27 mouse cellular contexts compared by ENCODE assay signal in genomic region chr10:123383277-123383676, GRCm38 (mm10).
DNase-seq lines count a peak whose midpoint lies in the region; ATAC-seq lines count a peak whose summit lies in the region.
"Had no signal": no experiment of that assay in that cellular context is flagged by ENCODE, and none has a peak within 500 bp of the region (broad histone marks: within the 10 kb centered on the region; RNA-seq: fewer than 3 reads in every experiment).

No protein-coding gene starts in this region.

- H3K36me3 ChIP-seq in forebrain, embryonic 11.5 days (ENCODE audit: control insufficient read depth, insufficient read depth, low read length), result no peaks in the 10 kb centered on the region
- H3K36me3 ChIP-seq in forebrain, embryonic 10.5 days (replicated peaks), result no peaks in the 10 kb centered on the region
- no peaks in the 10 kb centered on the region for H3K36me3 ChIP-seq in midbrain, embryonic 11.5 days (ENCODE audit: control insufficient read depth, insufficient read depth, low read length)
- H3K36me3 ChIP-seq in midbrain, embryonic 14.5 days (ENCODE audit: control insufficient read depth, insufficient read depth, low read length), result no peaks in the 10 kb centered on the region
- H3K36me3 ChIP-seq in forebrain, embryonic 14.5 days (ENCODE audit: control insufficient read depth, insufficient read depth, low read length), result no peaks in the 10 kb centered on the region
- H3K36me3 ChIP-seq in forebrain, embryonic 16.5 days (ENCODE audit: control insufficient read depth, insufficient read depth), result no peaks in the 10 kb centered on the region
- H3K36me3 ChIP-seq: embryonic facial prominence, embryonic 13.5 days; embryonic facial prominence, embryonic 15.5 days; G1E had no signal

- no peaks in the 10 kb centered on the region for H3K27me3 ChIP-seq in forebrain, embryonic 11.5 days (ENCODE audit: control insufficient read depth, insufficient read depth, low read length)
- no peaks in the 10 kb centered on the region for H3K27me3 ChIP-seq in forebrain, embryonic 10.5 days (ENCODE audit: poor library complexity, severe bottlenecking)
- H3K27me3 ChIP-seq in midbrain, embryonic 11.5 days (ENCODE audit: control insufficient read depth, insufficient read depth, low read length), result no peaks in the 10 kb centered on the region
- H3K27me3 ChIP-seq in midbrain, embryonic 14.5 days (ENCODE audit: control insufficient read depth, insufficient read depth, low read length), result no peaks in the 10 kb centered on the region
- H3K27me3 ChIP-seq in forebrain, embryonic 14.5 days (replicated peaks; ENCODE audit: control insufficient read depth, insufficient read depth, low read length), result no peaks in the 10 kb centered on the region
- H3K27me3 ChIP-seq in forebrain, embryonic 16.5 days (replicated peaks; ENCODE audit: control insufficient read depth, insufficient read depth, low read length), result no peaks in the 10 kb centered on the region
- H3K27me3 ChIP-seq: CH12.LX; embryonic facial prominence, embryonic 13.5 days; embryonic facial prominence, embryonic 15.5 days had no signal

- H3K4me3 ChIP-seq in forebrain, embryonic 11.5 days (ENCODE audit: low read depth, low read length), result no peak overlapping the region
- H3K4me3 ChIP-seq in forebrain, embryonic 10.5 days, result no peak overlapping the region
- no peak overlapping the region for H3K4me3 ChIP-seq in midbrain, embryonic 11.5 days (ENCODE audit: low read depth, low read length)
- H3K4me3 ChIP-seq in midbrain, embryonic 14.5 days (replicated peaks; ENCODE audit: low read depth, low read length), result no peak overlapping the region
- H3K4me3 ChIP-seq in forebrain, embryonic 14.5 days (ENCODE audit: low read depth, low read length), result no peak overlapping the region
- no peak overlapping the region for H3K4me3 ChIP-seq in forebrain, embryonic 16.5 days (replicated peaks; ENCODE audit: low read length)
- H3K4me3 ChIP-seq: embryonic facial prominence, embryonic 13.5 days; embryonic facial prominence, embryonic 15.5 days; erythroblast, embryonic 14.5 days had no signal

- H3K9me3 ChIP-seq in forebrain, embryonic 11.5 days (ENCODE audit: control insufficient read depth, low read length), result no peaks in the 10 kb centered on the region
- no peaks in the 10 kb centered on the region for H3K9me3 ChIP-seq in forebrain, embryonic 10.5 days
- H3K9me3 ChIP-seq in midbrain, embryonic 11.5 days (ENCODE audit: control insufficient read depth, low read length), result no peaks in the 10 kb centered on the region
- no peaks in the 10 kb centered on the region for H3K9me3 ChIP-seq in midbrain, embryonic 14.5 days (ENCODE audit: control insufficient read depth, low read length)
- no peaks in the 10 kb centered on the region for H3K9me3 ChIP-seq in forebrain, embryonic 14.5 days (replicated peaks; ENCODE audit: control insufficient read depth, low read length)
- H3K9me3 ChIP-seq in forebrain, embryonic 16.5 days (ENCODE audit: control insufficient read depth, low read length), result no peaks in the 10 kb centered on the region
- H3K9me3 ChIP-seq: embryonic facial prominence, embryonic 13.5 days had no signal

- no peak overlapping the region for H3K27ac ChIP-seq in forebrain, embryonic 11.5 days (ENCODE audit: low read depth, low read length)
- H3K27ac ChIP-seq in forebrain, embryonic 10.5 days, result no peak overlapping the region
- no peak overlapping the region for H3K27ac ChIP-seq in midbrain, embryonic 11.5 days (ENCODE audit: low read depth, low read length)
- H3K27ac ChIP-seq in midbrain, embryonic 14.5 days (replicated peaks; ENCODE audit: low read depth, low read length), result no peak overlapping the region
- H3K27ac ChIP-seq in forebrain, embryonic 14.5 days (ENCODE audit: low read depth, low read length), result no peak overlapping the region
- H3K27ac ChIP-seq in forebrain, embryonic 16.5 days (ENCODE audit: low read length), result no peak overlapping the region
- H3K27ac ChIP-seq: embryonic facial prominence, embryonic 13.5 days; embryonic facial prominence, embryonic 15.5 days had no signal

- H3K4me1 ChIP-seq in forebrain, embryonic 11.5 days (replicated peaks; ENCODE audit: control insufficient read depth, insufficient read depth, low read length), result no peaks in the 10 kb centered on the region
- H3K4me1 ChIP-seq in forebrain, embryonic 10.5 days, result no peaks in the 10 kb centered on the region
- no peaks in the 10 kb centered on the region for H3K4me1 ChIP-seq in midbrain, embryonic 11.5 days (ENCODE audit: control insufficient read depth, insufficient read depth, low read length)
- no peaks in the 10 kb centered on the region for H3K4me1 ChIP-seq in midbrain, embryonic 14.5 days (ENCODE audit: control insufficient read depth, insufficient read depth, low read length)
- no peaks in the 10 kb centered on the region for H3K4me1 ChIP-seq in forebrain, embryonic 14.5 days (ENCODE audit: control insufficient read depth, insufficient read depth, low read length)
- H3K4me1 ChIP-seq in forebrain, embryonic 16.5 days (replicated peaks; ENCODE audit: control insufficient read depth, insufficient read depth, low read length), result no peaks in the 10 kb centered on the region
- H3K4me1 ChIP-seq: embryonic facial prominence, embryonic 13.5 days; embryonic facial prominence, embryonic 15.5 days had no signal

- H3K4me2 ChIP-seq in forebrain, embryonic 11.5 days (ENCODE audit: low read depth, low read length, severe bottlenecking), result no peak overlapping the region
- no peak overlapping the region for H3K4me2 ChIP-seq in midbrain, embryonic 11.5 days
- no peak overlapping the region for H3K4me2 ChIP-seq in midbrain, embryonic 14.5 days (ENCODE audit: low read length)
- H3K4me2 ChIP-seq in forebrain, embryonic 14.5 days (ENCODE audit: low read length), result no peak overlapping the region
- no peak overlapping the region for H3K4me2 ChIP-seq in forebrain, embryonic 16.5 days (ENCODE audit: low read length)
- H3K4me2 ChIP-seq: embryonic facial prominence, embryonic 13.5 days; embryonic facial prominence, embryonic 15.5 days had no signal

- 21% methylated on average over 2 of the region's 2 CpGs for WGBS in forebrain, embryonic 11.5 days
- 43% methylated on average over 2 of the region's 2 CpGs for WGBS in forebrain, embryonic 10.5 days
- WGBS in midbrain, embryonic 11.5 days, result 45% methylated on average over 2 of the region's 2 CpGs
- 50% methylated on average over 2 of the region's 2 CpGs for WGBS in midbrain, embryonic 14.5 days
- 8% methylated on average over 2 of the region's 2 CpGs for WGBS in forebrain, embryonic 14.5 days
- WGBS in forebrain, embryonic 16.5 days, result 8% methylated on average over 2 of the region's 2 CpGs

- ATAC-seq in forebrain, embryonic 11.5 days (replicated peaks; ENCODE audit: low FRiP score), result peak; percentile 56
- ATAC-seq in midbrain, embryonic 11.5 days (ENCODE audit: low FRiP score), result no peak
- ATAC-seq in midbrain, embryonic 14.5 days (ENCODE audit: low FRiP score, low TSS enrichment), result no peak
- peak; percentile 85 for ATAC-seq in forebrain, embryonic 14.5 days
- ATAC-seq in forebrain, embryonic 16.5 days, result peak; percentile 31; the same call in 1 of the 2 replicates
- ATAC-seq: activated CD4-positive, CD25-positive, alpha-beta regulatory T cell, adult 4 months; CD4-positive, CD25-positive, alpha-beta regulatory T cell, adult 4 months; Patski had no signal

- no peak for DNase-seq in forebrain, embryonic 11.5 days (ENCODE audit: low spot score)
- no peak for DNase-seq in forebrain, embryonic 10.5 days (ENCODE audit: extremely low spot score, low spot score)
- peak; percentile 67 for DNase-seq in midbrain, embryonic 11.5 days (ENCODE audit: low spot score, missing footprints)
- no peak for DNase-seq in midbrain, embryonic 14.5 days
- peak; percentile 60 for DNase-seq in forebrain, embryonic 14.5 days (ENCODE audit: low spot score)
- DNase-seq in right cerebral cortex, adult 2 months (ENCODE audit: low spot score in 2 of 2), result no peak
- no peak for DNase-seq in urinary bladder, adult 18-20 months (ENCODE audit: low spot score in 2 of 2)
- DNase-seq: adrenal gland, adult 8-10 months; adrenal gland, postnatal 14 days; adrenal gland, postnatal 36 days; B cell, adult 2 months; cerebellum, adult 11 months; cerebellum, adult 18-20 months; cerebellum, adult 8-10 months; cerebellum, adult 9-11 months; cerebellum, postnatal 14 days; cerebellum, postnatal 36 days; embryo, embryonic 11 days had no signal

- no peak overlapping the region for H3K9ac ChIP-seq in forebrain, embryonic 11.5 days (ENCODE audit: low read length)
- H3K9ac ChIP-seq in midbrain, embryonic 11.5 days (ENCODE audit: low read length), result no peak overlapping the region
- H3K9ac ChIP-seq in midbrain, embryonic 14.5 days (replicated peaks; ENCODE audit: low read length), result no peak overlapping the region
- H3K9ac ChIP-seq in forebrain, embryonic 14.5 days (ENCODE audit: low read length), result no peak overlapping the region
- H3K9ac ChIP-seq in forebrain, embryonic 16.5 days (replicated peaks; ENCODE audit: low read depth, low read length), result no peak overlapping the region
- H3K9ac ChIP-seq: embryonic facial prominence, embryonic 13.5 days; embryonic facial prominence, embryonic 15.5 days had no signal

Comparison
In these comparisons a context has a peak if more than half of its experiments do, and no peak if none do; other contexts are left out.
1. DNase-seq: peak in midbrain, embryonic 11.5 days (single experiment) and forebrain, embryonic 14.5 days (single experiment); none in forebrain, embryonic 11.5 days (single experiment), forebrain, embryonic 10.5 days (single experiment), midbrain, embryonic 14.5 days (single experiment), right cerebral cortex, adult 2 months (0 of 2) and urinary bladder, adult 18-20 months (0 of 2).
2. ATAC-seq: peak in forebrain, embryonic 11.5 days (single experiment), forebrain, embryonic 14.5 days (single experiment) and forebrain, embryonic 16.5 days (single experiment); none in midbrain, embryonic 11.5 days (single experiment) and midbrain, embryonic 14.5 days (single experiment).